Mouse (Mus musculus) erythroblast, embryonic 14.5 days (primary cell): ENCODE data around the gene Abcb5. TPM values are rescaled to one million over a fixed set of nuclear protein-coding genes. Genes with fewer than 3 reads are reported as not detected.
"Not testable (repeated sequence)": the region's sequence is repeated elsewhere in the genome, so short reads cannot be mapped to it uniquely, and the experiment has no call there.

Experiments used
- H3K27me3 ChIP-seq: 2 replicates; pipeline ENCODE4 v1.6.1; 2012; ENCODE audit warnings: inconsistent platforms; ENCODE audit not compliant: control insufficient read depth
- H3K36me3 ChIP-seq: 2 replicates; pipeline ENCODE4 v1.6.1; 2012; ENCODE audit warnings: mild to moderate bottlenecking, inconsistent platforms; ENCODE audit not compliant: control insufficient read depth
- H3K4me1 ChIP-seq: 2 replicates; pipeline ENCODE4 v1.6.1; 2012; ENCODE audit warnings: inconsistent platforms; ENCODE audit not compliant: control insufficient read depth
- H3K4me3 ChIP-seq: replicated peaks from 2 replicates; pipeline ENCODE3; 2012; ENCODE audit warnings: moderate library complexity, mild to moderate bottlenecking, inconsistent platforms
- H3K9me3 ChIP-seq: 2 replicates; pipeline ENCODE4 v1.6.1; 2012; ENCODE audit warnings: low read length, inconsistent platforms, mixed read lengths; ENCODE audit not compliant: control insufficient read depth
- GATA1 ChIP-seq: IDR thresholded peaks from 2 replicates; pipeline ENCODE4 v1.6.1; 2012; ENCODE audit warnings: low read length, inconsistent platforms, mixed read lengths
- TAL1 ChIP-seq: IDR thresholded peaks from 3 replicates; pipeline ENCODE4 v1.6.1; 2012; ENCODE audit warnings: low read length, inconsistent platforms, mixed read lengths
- polyA plus RNA-seq: library from polyadenylated mRNA; stranded (reverse); fragments of >175 nt; gene quantifications from 2 replicates; pipeline ENCODE4 v1.2.3, GENCODE M21; 2012

The Abcb5 gene
- not detected in 2 replicates for polyA plus RNA-seq

DNA sequence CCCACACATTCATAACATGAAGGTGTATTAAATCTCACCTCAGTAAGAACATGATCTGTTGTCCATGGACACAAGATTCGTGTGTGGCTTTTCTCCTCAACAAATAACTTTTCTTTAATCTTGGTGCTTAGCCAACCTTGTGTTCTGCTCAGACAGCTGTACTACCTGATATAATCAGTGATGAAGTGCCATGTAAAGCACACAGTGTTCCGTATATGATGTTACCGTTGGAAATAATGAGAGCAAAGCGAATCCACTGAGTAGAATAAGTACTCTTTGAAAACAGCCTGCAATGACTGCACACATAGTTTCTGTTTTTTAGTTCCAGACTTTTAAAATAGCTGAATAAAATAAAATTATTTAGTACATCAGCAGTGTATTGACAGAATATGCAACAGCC lies at the start of gene Abcb5:
Abcb5 (minus strand) TSS at position 101 of the 400 bp plus-strand sequence.
- TF ChIP-seq GATA1 (no peak), TAL1 (no peak)
- H3K36me3 ChIP-seq: no peaks in the 10 kb centered on the region
- H3K9me3 ChIP-seq: no peaks in the 10 kb centered on the region
- no peak within 1 kb of the TSS for H3K4me3 ChIP-seq
- no peaks in the 10 kb centered on the region for H3K4me1 ChIP-seq
- H3K27me3 ChIP-seq: no peaks in the 10 kb centered on the region

DNA sequence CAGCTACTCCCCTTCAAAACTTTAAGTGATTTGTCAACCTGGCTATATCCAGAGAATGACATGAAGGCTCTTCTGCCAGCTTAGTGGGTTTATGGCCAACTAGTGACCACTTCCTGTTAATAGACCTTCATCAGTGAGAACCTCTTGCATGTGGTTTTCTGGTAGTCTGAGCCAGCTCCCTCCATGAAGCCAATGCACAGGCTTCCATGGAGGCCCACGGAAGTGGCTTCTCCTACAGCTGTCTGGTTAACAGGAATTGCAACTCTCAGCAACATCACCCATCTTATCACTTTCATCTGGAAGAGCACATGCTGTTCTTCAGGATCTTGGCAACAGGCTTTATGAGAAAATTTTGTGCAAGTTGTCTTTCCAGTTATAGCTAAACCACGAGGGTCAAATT lies 33.0 kb upstream of the Abcb5 start:
- no peaks in the 10 kb centered on the region for H3K36me3 ChIP-seq
- H3K4me1 ChIP-seq: no peaks in the 10 kb centered on the region
- H3K9me3 ChIP-seq: no peaks in the 10 kb centered on the region
- no peak overlapping the region for H3K4me3 ChIP-seq
- TF ChIP-seq TAL1: no peak
- TF ChIP-seq GATA1: no peak
- H3K27me3 ChIP-seq: no peaks in the 10 kb centered on the region

DNA sequence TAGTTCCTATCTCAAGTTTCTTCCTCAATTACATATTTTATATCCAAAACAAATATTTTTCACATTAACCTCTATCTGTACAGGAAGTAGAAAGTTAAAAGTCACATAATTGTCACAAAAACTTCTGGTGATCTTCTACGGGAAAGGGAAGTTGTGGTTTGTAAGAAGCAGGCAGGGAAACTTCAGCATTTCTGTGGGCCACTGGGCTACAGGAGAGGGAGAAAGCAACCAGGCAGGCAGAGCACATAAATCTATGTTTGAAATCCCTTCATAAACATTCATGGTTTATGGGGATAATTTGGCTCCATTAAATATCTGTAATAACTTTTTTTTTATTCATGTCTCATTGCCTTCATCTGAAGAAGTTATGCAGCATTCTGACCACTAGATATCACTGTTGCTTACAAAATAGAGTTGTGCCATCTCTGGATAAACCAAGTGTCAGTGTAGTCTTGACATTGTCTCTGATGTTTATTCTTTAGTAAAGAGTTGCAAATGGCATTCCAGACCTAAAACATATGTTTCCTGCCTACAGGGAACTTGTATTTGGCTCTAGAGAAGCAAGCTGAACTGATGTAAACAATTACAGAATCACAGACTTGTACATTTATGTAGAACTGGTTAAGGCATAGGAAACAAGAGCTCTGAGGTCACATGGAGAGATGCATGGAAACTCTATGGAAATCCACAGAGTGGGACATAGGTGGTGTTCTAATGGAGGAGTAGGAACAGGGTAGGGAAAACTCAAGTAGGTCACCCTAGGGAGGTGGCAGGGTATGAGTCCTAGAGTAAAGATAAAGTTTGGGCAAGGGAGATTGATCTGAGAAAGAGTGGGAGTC lies 28.3 kb upstream of the Abcb5 start:
- H3K27me3 ChIP-seq: no peaks in the 10 kb centered on the region
- H3K4me3 ChIP-seq: no peak overlapping the region
- H3K9me3 ChIP-seq: peaks cover 8% of the 10 kb centered on the region
- no peaks in the 10 kb centered on the region for H3K4me1 ChIP-seq
- TF ChIP-seq GATA1 (no peak), TAL1 (no peak)
- H3K36me3 ChIP-seq: no peaks in the 10 kb centered on the region

DNA sequence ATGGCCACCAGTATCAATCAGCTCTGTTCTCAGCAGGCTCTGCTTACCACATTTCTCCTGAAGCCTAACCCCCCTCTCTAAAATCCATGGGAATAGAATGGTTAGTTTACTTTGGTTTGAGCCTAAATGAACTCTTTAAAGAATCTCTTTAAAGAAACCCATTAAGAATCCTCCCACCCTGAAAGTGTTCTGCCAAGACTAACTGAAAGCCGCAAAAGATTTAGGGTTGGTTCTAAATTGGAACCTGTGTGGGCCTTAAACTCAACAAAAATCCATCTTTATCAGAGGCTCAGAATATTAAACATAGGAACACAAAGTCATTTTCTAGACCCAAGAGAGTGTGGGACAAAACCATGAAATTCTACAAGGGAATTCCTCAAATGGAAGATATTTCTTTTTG lies 18.6 kb upstream of the Abcb5 start:
- Histone ChIP-seq H3K4me3 (no peak overlapping the region), H3K27me3 (no peaks in the 10 kb centered on the region), H3K9me3 (peaks cover 4% of the 10 kb centered on the region; the same call in 1 of the 2 replicates), H3K36me3 (no peaks in the 10 kb centered on the region), H3K4me1 (no peaks in the 10 kb centered on the region)
- TF ChIP-seq TAL1: no peak
- no peak for TF ChIP-seq GATA1

DNA sequence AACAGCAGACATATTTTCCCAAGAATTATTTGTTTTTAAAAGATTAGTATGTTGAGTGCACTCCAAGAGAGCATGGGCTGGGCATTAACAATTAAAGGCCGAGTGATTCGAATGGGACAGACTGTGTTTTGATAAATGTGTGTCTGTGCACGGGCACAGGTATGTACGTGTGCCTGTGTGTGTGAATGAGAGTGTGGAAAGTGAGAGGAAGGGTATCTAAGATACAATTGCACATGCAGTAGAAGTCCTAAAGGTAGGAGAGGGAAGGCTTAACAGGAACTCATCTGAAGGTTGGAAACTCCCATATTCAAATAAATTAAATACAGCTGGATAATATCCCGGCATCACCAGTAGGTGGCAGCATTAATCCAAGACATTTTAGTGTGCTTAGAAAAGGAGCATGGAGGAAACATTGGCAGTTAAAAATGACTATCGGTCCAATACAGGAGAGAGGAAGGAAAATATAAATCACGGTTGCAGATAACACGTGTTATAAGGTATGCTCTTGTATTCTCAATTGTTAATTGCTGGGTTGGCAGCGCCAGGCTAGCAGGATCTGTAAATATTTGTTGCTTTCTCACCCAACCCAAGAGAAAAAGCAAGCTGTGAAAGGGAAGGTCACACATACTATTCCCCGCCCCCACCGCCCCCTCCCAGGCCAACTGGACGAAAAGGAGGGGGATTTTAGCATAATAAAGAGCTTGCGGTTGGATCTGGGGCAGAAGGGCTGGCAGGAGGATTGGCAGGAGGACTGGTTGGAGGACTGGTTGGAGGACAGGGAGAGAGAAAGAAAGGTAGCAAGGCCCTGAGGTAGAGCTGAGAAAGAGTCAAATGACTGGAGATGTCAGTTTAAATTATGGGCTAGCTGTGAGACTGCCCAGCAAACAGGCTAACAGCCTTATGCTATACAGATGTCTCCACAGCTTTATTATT lies 35.6 kb downstream of the Abcb5 start:
- Histone ChIP-seq H3K4me3 (no peak overlapping the region), H3K4me1 (no peaks in the 10 kb centered on the region), H3K27me3 (no peaks in the 10 kb centered on the region), H3K36me3 (no peaks in the 10 kb centered on the region), H3K9me3 (no peaks in the 10 kb centered on the region)
- TF ChIP-seq TAL1 (no peak), GATA1 (no peak)

DNA sequence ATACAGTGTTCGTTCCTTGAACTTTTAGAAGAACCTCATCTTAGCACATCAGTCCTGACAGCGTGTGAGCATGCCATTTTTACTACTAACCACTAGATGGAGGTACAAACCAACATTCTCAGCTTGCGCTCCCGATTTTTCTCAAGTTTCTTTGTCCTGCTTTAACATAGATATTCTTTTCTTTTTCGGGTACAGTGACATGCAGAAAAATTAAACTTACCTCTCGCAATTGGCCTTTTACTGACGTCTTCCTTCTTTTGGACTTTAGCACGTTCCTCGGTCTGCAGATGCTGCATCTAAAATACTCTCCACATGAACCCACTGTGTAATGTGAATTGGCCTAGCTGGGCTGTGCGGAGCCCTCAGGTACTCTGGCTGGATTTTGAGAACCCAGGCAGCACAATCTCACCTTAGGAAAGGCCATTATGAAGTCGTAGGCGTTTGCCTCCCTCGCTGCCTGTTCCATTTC lies 39.4 kb downstream of the Abcb5 start:
- Histone ChIP-seq H3K4me1 (no peaks in the 10 kb centered on the region), H3K4me3 (no peak overlapping the region), H3K36me3 (no peaks in the 10 kb centered on the region), H3K27me3 (no peaks in the 10 kb centered on the region), H3K9me3 (no peaks in the 10 kb centered on the region)
- TF ChIP-seq TAL1: no peak
- no peak for TF ChIP-seq GATA1

DNA sequence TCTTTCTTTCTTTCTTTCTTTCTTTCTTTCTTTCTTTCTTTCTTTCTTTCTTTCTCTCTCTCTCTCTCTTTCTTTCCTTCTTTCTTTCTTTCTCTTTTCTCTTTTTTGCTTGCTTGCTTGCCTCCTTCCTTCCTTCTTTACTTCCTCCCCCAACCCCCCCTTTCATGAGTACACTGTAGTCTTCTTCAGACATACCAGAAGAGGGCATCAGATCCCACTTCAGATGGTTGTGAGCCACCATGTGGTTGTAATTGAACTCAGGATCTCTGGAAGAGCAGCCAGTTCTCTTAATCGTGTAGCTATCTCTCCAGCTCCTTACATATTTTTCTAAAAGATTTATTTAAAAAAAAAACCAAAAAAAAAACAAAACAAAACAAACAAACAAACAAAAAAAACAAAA lies 42.3 kb downstream of the Abcb5 start:
- not testable (repeated sequence) for H3K36me3 ChIP-seq, H3K4me1 ChIP-seq, H3K9me3 ChIP-seq, H3K4me3 ChIP-seq, H3K27me3 ChIP-seq

DNA sequence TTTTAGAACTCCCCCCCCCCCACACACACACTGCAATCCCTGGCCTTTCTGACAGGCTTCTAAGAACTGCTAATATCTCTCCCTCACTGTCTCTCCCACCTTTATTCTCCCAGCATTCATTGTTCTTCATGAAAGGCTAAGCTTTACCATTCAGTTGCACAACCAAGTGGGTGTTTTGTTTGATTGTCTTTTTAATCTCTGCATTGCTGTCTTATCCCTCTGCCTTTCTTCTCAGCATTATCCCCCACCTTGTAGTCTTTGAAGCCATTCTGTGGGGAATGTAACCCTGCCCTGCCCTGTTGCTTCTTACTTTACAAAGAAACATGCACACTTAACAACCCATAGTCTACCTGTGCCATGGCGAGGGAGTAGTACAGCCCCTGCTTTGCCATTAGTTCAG lies 48.5 kb downstream of the Abcb5 start:
- Histone ChIP-seq H3K9me3 (no peaks in the 10 kb centered on the region), H3K4me1 (no peaks in the 10 kb centered on the region), H3K4me3 (no peak overlapping the region), H3K36me3 (no peaks in the 10 kb centered on the region), H3K27me3 (no peaks in the 10 kb centered on the region)
- no peak for TF ChIP-seq GATA1
- no peak for TF ChIP-seq TAL1

DNA sequence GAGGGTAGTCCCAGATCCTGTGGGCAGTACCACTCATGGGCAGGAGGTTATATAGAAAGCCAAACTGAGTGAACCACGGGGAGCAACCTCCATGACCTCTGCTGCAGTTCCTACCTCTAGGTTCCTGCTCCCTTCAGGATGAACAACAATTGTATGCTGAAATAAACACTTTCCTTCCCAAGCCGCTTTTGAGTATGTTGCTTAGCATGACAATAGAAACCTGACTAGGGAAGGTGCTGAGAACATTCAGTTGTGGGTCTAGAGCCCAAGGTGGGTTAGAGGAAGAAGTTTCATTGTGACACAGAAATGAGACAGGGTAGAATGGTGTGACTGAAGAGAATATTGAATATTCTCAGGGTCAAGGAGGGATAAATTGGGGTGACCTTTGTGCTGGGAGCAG lies 55.9 kb downstream of the Abcb5 start:
- Histone ChIP-seq H3K9me3 (no peaks in the 10 kb centered on the region), H3K27me3 (no peaks in the 10 kb centered on the region), H3K4me3 (no peak overlapping the region), H3K36me3 (no peaks in the 10 kb centered on the region), H3K4me1 (no peaks in the 10 kb centered on the region)
- no peak for TF ChIP-seq TAL1
- no peak for TF ChIP-seq GATA1
